Mouse (Mus musculus) heart, postnatal 0 days (tissue): ENCODE measurements around the gene Stk33.

Experiments
- CTCF ChIP-seq: IDR thresholded peaks from 2 replicates; pipeline ENCODE4 v1.5.1; 2016; ENCODE audit warnings: antibody characterized with exemption, control low read depth, low read depth
- EP300 ChIP-seq: IDR thresholded peaks from 2 replicates; pipeline ENCODE4 v1.6.1; 2016; ENCODE audit warnings: antibody characterized with exemption, low read depth

DNA sequence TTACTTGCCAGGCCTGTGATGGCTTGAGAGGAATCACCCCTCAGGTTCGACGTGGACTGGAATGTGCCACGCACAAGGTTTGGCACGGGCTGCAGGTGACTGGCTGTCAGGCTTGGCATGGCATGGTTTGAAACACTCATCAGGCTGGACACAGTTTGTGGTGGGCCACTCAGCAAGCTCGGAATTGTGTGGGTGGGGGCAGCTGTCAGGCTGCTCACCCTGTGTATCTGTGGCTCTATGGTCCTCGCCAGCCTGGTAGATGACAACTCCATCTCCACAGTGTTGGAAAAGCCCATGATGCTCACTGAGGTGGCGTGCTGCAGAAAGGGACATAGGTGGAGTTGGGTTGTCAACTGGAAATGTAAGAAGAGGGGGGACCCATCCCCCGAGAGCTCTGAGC is 21.8 kb upstream of the Stk33 start:
- no peak for TF ChIP-seq CTCF
- TF ChIP-seq EP300: no peak
